Mouse (Mus musculus): Measurements from ENCODE around the gene Catsperd. TPM values are rescaled to one million over a fixed set of nuclear protein-coding genes. Genes with fewer than 3 reads are reported as not detected.
A peak's percentile ranks its signal among the peaks of the same experiment; 100 is the strongest.
"Not testable (repeated sequence)": the region's sequence is repeated elsewhere in the genome, so short reads cannot be mapped to it uniquely, and the experiment has no call there.

Gene Catsperd
- polyA plus RNA-seq, 1 experiment from 2014 or later: 0.93 TPM

- Histone ChIP-seq H3K27ac (ENCODE audit: low read depth, low read length) (no peak overlapping the region), H3K4me1 (ENCODE audit: control insufficient read depth, insufficient read depth, low read length) (peaks cover 11% of the 10 kb centered on the region), H3K9ac (ENCODE audit: low read length) (no peak overlapping the region), H3K4me2 (no peak overlapping the region), H3K4me3 (ENCODE audit: low read depth, low read length) (no peak overlapping the region), H3K9me3 (ENCODE audit: control insufficient read depth, low read length) (no peaks in the 10 kb centered on the region), H3K36me3 (ENCODE audit: control insufficient read depth, insufficient read depth, low read length) (peaks cover 27% of the 10 kb centered on the region), H3K27me3 (ENCODE audit: control insufficient read depth, insufficient read depth, low read length) (no peaks in the 10 kb centered on the region)
- WGBS: 88% methylated on average over 3 of the region's 3 CpGs
- DNase-seq (ENCODE audit: low spot score, missing footprints) (no peak), ATAC-seq (ENCODE audit: low FRiP score) (no peak)
Observed at GRCm38 (mm10) chr17:56616725-56617124, 11.2 kb upstream of the Catsperd start.

- Histone ChIP-seq H3K27ac (ENCODE audit: low read depth, low read length) (no peak overlapping the region), H3K9ac (ENCODE audit: low read length) (no peak overlapping the region), H3K4me1 (ENCODE audit: control insufficient read depth, insufficient read depth, low read length) (peaks cover 11% of the 10 kb centered on the region), H3K9me3 (ENCODE audit: control insufficient read depth, low read length) (no peaks in the 10 kb centered on the region), H3K4me3 (ENCODE audit: low read depth, low read length) (no peak overlapping the region), H3K27me3 (ENCODE audit: control insufficient read depth, insufficient read depth, low read length) (no peaks in the 10 kb centered on the region), H3K36me3 (ENCODE audit: control insufficient read depth, insufficient read depth, low read length) (peaks cover 29% of the 10 kb centered on the region), H3K4me2 (no peak overlapping the region)
- ATAC-seq (ENCODE audit: low FRiP score) (no peak), DNase-seq (ENCODE audit: low spot score, missing footprints) (no peak)
- WGBS: 91% methylated on average over 8 of the region's 8 CpGs
Observed at GRCm38 (mm10) chr17:56617628-56618027, 10.3 kb upstream of the Catsperd start.

GRCm38 (mm10) chr17:56625495-56625894, 2.4 kb upstream of the Catsperd start:
- Histone ChIP-seq H3K4me2 (peak overlapping the region; percentile 80; the same call in 1 of the 2 replicates), H3K4me1 (ENCODE audit: control insufficient read depth, insufficient read depth, low read length) (peaks cover 10% of the 10 kb centered on the region), H3K4me3 (ENCODE audit: low read depth, low read length) (no peak overlapping the region), H3K27ac (ENCODE audit: low read depth, low read length) (no peak overlapping the region), H3K9me3 (ENCODE audit: control insufficient read depth, low read length) (no peaks in the 10 kb centered on the region), H3K27me3 (ENCODE audit: control insufficient read depth, insufficient read depth, low read length) (no peaks in the 10 kb centered on the region), H3K36me3 (ENCODE audit: control insufficient read depth, insufficient read depth, low read length) (peaks cover 7% of the 10 kb centered on the region; the same call in 1 of the 2 replicates), H3K9ac (ENCODE audit: low read length) (no peak overlapping the region)
- ATAC-seq (ENCODE audit: low FRiP score) (no peak), DNase-seq (ENCODE audit: low spot score, missing footprints) (peak; percentile 33)
- 88% methylated on average over 3 of the region's 3 CpGs for WGBS

GRCm38 (mm10) chr17:56626260-56626659, 1.7 kb upstream of the Catsperd start:
- Histone ChIP-seq H3K27ac (ENCODE audit: low read depth, low read length) (no peak overlapping the region), H3K27me3 (ENCODE audit: control insufficient read depth, insufficient read depth, low read length) (no peaks in the 10 kb centered on the region), H3K4me1 (ENCODE audit: control insufficient read depth, insufficient read depth, low read length) (peaks cover 10% of the 10 kb centered on the region), H3K9ac (ENCODE audit: low read length) (peak overlapping the region; percentile 83), H3K36me3 (ENCODE audit: control insufficient read depth, insufficient read depth, low read length) (0 out of 2 replicates have a peak, but pooled peaks cover 2% of the 10 kb centered on the region), H3K4me3 (ENCODE audit: low read depth, low read length) (peak overlapping the region; percentile 87), H3K4me2 (peak overlapping the region; percentile 80), H3K9me3 (ENCODE audit: control insufficient read depth, low read length) (no peaks in the 10 kb centered on the region)
- DNase-seq (ENCODE audit: low spot score, missing footprints) (no peak), ATAC-seq (ENCODE audit: low FRiP score) (no peak; the same call in 1 of the 2 replicates)
- 1% methylated on average over 32 of the region's 32 CpGs for WGBS

- WGBS: under 1% methylated on average over 51 of the region's 51 CpGs
- H3K4me2 ChIP-seq: peak within 1 kb of the TSS; percentile 80
Observed at GRCm38 (mm10) chr17:56626754-56627470, 1.0 kb upstream of the Catsperd start, which contains the start of gene Lonp1. Gene Lonp1 (minus strand): TSS chr17:56626887.

GRCm38 (mm10) chr17:56629800-56630781, 2.1 kb downstream of the Catsperd start:
- H3K27me3 ChIP-seq (ENCODE audit: control insufficient read depth, insufficient read depth, low read length); H3K9me3 ChIP-seq (ENCODE audit: control insufficient read depth, low read length); H3K4me3 ChIP-seq (ENCODE audit: low read depth, low read length); ATAC-seq (ENCODE audit: low FRiP score); H3K4me2 ChIP-seq; H3K27ac ChIP-seq (ENCODE audit: low read depth, low read length); H3K9ac ChIP-seq (ENCODE audit: low read length); H3K36me3 ChIP-seq (ENCODE audit: control insufficient read depth, insufficient read depth, low read length); H3K4me1 ChIP-seq (ENCODE audit: control insufficient read depth, insufficient read depth, low read length): not testable (repeated sequence)
- WGBS: 91% methylated on average over 25 of the region's 27 CpGs
- DNase-seq (ENCODE audit: low spot score, missing footprints): peak; percentile 54

More at GRCm38 (mm10) chr17:56626754-56627470, 1.0 kb upstream of the Catsperd start, which contains the start of gene Lonp1:
- Histone ChIP-seq H3K9me3 (ENCODE audit: control insufficient read depth, low read length) (no peaks in the 10 kb centered on the region), H3K27me3 (ENCODE audit: control insufficient read depth, insufficient read depth, low read length) (no peaks in the 10 kb centered on the region), H3K4me3 (ENCODE audit: low read depth, low read length) (peak within 1 kb of the TSS; percentile 87), H3K9ac (ENCODE audit: low read length) (peak within 1 kb of the TSS; percentile 83), H3K4me1 (ENCODE audit: control insufficient read depth, insufficient read depth, low read length) (peaks cover 10% of the 10 kb centered on the region), H3K36me3 (ENCODE audit: control insufficient read depth, insufficient read depth, low read length) (0 out of 2 replicates have a peak, but pooled peaks cover 2% of the 10 kb centered on the region), H3K27ac (ENCODE audit: low read depth, low read length) (no peak within 1 kb of the TSS)
- ATAC-seq (ENCODE audit: low FRiP score) (peak; percentile 95), DNase-seq (ENCODE audit: low spot score, missing footprints) (peak; percentile 99)

- no peak for ATAC-seq (ENCODE audit: low FRiP score)
- H3K27me3 ChIP-seq (ENCODE audit: control insufficient read depth, insufficient read depth, low read length): no peaks in the 10 kb centered on the region
- no peak for DNase-seq (ENCODE audit: low spot score, missing footprints)
- no peaks in the 10 kb centered on the region for H3K9me3 ChIP-seq (ENCODE audit: control insufficient read depth, low read length)
- H3K36me3 ChIP-seq (ENCODE audit: control insufficient read depth, insufficient read depth, low read length): no peaks in the 10 kb centered on the region
- no peak overlapping the region for H3K9ac ChIP-seq (ENCODE audit: low read length)
- WGBS: 65% methylated on average over 4 of the region's 4 CpGs
- H3K4me1 ChIP-seq (ENCODE audit: control insufficient read depth, insufficient read depth, low read length): peaks cover 4% of the 10 kb centered on the region
- H3K4me3 ChIP-seq (ENCODE audit: low read depth, low read length): no peak overlapping the region
- no peak overlapping the region for H3K27ac ChIP-seq (ENCODE audit: low read depth, low read length)
- H3K4me2 ChIP-seq: no peak overlapping the region
Observed at GRCm38 (mm10) chr17:56631807-56632206, 3.9 kb downstream of the Catsperd start.

- WGBS: 88% methylated on average over 6 of the region's 6 CpGs
- Histone ChIP-seq H3K4me2 (no peak overlapping the region), H3K27ac (ENCODE audit: low read depth, low read length) (no peak overlapping the region), H3K36me3 (ENCODE audit: control insufficient read depth, insufficient read depth, low read length) (no peaks in the 10 kb centered on the region), H3K27me3 (ENCODE audit: control insufficient read depth, insufficient read depth, low read length) (no peaks in the 10 kb centered on the region), H3K4me1 (ENCODE audit: control insufficient read depth, insufficient read depth, low read length) (no peaks in the 10 kb centered on the region), H3K4me3 (ENCODE audit: low read depth, low read length) (no peak overlapping the region), H3K9ac (ENCODE audit: low read length) (no peak overlapping the region), H3K9me3 (ENCODE audit: control insufficient read depth, low read length) (no peaks in the 10 kb centered on the region)
- no peak for DNase-seq (ENCODE audit: low spot score, missing footprints)
- ATAC-seq (ENCODE audit: low FRiP score): no peak
Observed at GRCm38 (mm10) chr17:56634023-56634422, 6.1 kb downstream of the Catsperd start.

All from midbrain, embryonic 11.5 days (tissue).